Mouse (Mus musculus): ENCODE measurements around the gene Grin2c. TPM values are rescaled to one million over a fixed set of nuclear protein-coding genes. Genes with fewer than 3 reads are reported as not detected.

Gene Grin2c
- polyA plus RNA-seq, 1 experiment = 0.04 TPM

DNA sequence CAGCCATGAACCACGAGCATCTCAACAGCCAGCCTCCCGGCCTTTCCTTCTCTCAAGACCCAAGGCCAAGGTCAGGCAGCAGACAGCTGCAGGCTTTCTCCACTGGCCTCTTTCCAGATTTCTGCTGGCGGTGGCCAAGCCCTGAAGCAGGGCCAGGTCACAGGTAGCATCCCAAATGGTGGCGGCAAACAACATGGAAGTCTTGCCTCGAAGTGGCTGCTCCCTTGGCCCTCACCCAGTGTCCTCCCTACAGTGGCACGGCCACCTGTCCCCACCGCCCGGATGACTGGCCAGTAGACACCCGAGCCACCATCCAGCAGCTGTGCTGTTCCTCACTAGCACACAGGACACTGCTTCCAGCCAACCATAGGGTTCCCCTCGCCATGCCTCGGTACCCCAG, 25.6 kb downstream of the Grin2c start:
- DNase-seq (ENCODE audit: low read depth, low spot score) = no peak
- WGBS = 70% methylated on average over 11 of the region's 11 CpGs

- DNase-seq (ENCODE audit: low read depth, low spot score) = no peak
- 67% methylated on average over 5 of the region's 5 CpGs for WGBS
Measured at GRCm38 (mm10) chr11:115236570-115236969, 30.5 kb downstream of the Grin2c start.

DNA sequence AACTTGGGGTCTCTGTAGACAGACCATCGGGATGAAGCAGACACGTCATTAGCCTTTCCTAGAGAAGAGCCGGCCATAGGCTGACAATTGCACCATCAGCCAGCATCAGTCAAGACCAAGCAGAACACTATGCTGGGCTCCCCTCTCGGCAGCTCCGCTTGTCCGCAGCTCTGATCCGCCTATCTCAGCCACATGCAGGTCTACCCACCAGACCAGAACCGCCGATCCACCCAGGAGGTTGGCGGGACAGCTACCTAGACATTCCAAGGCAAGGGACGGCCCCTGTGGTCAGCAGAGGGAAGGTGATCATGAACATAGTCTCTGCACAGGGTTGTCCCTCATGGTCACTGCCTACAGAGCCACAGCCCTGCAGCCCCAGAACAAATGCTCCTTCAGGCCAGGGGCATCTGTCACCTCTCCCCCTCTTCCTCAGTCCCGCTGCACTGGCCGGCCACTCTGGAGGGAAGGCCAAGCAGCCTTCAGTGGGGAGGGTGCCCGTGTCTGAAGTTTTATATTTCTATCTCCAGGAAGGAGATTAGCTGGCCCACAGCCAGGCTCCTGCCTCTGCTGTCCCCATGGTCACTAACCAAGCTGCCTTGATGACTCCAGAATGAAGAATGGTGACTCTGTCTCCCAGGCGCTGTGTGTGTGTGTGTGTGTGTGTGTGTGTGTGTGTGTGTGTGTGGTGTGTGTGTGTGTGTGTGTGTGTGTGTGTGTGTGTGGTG, 32.6 kb downstream of the Grin2c start:
- 79% methylated on average over 15 of the region's 15 CpGs for WGBS
- no peak for DNase-seq (ENCODE audit: low read depth, low spot score)

GRCm38 (mm10) chr11:115233526-115234290, 33.3 kb downstream of the Grin2c start:
- no peak for DNase-seq (ENCODE audit: low read depth, low spot score)
- 93% methylated on average over 20 of the region's 20 CpGs for WGBS

GRCm38 (mm10) chr11:115232889-115233288, 34.2 kb downstream of the Grin2c start:
- 95% methylated on average over 5 of the region's 5 CpGs for WGBS
- DNase-seq (ENCODE audit: low read depth, low spot score) = no peak

DNA sequence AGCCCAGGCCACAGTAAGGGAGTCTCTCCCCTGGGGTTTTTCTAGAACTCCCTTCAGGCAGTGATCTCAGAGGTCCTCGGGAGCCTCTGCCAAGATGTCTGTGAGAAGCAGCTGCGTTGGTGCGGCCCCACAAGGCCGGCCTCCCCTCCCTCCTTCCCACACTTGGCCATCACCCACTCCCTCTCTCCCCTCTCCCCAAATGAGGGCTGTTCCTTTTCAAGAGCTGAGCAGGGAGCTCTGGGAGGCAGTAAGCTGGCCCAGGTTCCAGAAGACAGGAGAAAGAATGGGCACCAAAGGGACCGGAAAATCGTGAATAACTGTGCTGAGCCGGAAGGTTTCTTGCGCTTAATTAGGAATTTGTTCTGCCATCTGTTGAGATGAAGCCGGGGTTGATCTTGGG, 35.1 kb downstream of the Grin2c start:
- no peak for DNase-seq (ENCODE audit: low read depth, low spot score)
- WGBS = 49% methylated on average over 9 of the region's 9 CpGs

DNA sequence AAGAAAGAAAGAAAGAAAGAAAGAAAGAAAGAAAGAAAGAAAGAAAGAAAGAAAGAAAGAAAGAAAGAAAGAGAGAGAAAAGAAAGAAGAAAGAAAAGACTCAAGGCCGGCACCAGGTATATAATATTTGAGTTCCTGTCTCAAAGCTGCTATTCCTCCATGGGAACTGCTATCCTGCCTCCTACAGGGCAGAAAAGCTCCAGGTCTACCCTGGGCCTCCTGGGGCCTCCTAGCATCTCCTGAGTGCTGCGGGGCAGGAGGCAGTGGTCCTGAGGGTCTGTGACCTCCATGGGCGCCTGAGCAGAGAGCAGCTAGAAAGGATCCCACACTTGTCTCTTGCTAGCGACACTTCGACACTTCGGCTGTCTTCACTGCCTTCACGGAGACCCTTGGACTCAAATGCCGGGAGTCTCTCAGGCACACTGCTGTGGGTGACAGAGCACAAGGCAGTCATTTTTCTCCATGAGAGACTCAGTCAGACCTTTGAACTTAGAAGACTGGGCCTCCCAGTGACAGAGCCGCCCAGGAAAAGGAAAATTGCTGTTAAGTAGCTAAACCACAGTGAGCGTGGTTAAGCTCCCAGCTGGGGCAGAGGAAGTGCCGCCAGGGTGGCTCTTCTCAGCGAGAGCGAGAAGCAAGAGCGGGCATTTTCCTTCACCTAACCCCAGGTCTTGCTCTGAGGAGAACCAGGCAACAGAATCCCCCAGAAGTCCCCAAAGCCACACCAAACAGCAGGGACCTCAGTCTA, 35.7 kb downstream of the Grin2c start:
- 34% methylated on average over 14 of the region's 14 CpGs for WGBS
- no peak for DNase-seq (ENCODE audit: low read depth, low spot score)

GRCm38 (mm10) chr11:115229021-115229930, 37.8 kb downstream of the Grin2c start:
- 60% methylated on average over 15 of the region's 15 CpGs for WGBS
- DNase-seq (ENCODE audit: low read depth, low spot score) = no peak

DNA sequence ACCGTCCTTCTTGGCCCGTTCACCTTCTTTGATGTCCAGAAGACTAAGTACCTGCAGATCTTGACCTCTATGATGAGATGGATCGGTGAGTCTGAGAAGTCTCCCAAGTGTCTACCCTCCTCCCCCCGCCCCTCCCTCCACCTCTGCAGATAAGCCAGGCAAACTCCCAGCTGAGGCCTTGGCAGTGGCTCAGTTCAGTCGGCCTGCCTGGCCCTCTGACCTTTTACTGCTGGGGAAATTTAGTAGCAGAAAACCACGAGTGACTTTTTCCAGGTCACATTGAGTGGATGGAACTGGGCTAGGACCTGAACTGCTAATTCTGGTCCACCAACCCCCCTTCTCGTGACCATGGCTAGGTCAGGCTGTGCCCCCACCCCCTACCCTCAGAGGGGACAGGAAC, 38.6 kb downstream of the Grin2c start:
- no peak for DNase-seq (ENCODE audit: low read depth, low spot score)
- WGBS = 68% methylated on average over 7 of the region's 7 CpGs

DNA sequence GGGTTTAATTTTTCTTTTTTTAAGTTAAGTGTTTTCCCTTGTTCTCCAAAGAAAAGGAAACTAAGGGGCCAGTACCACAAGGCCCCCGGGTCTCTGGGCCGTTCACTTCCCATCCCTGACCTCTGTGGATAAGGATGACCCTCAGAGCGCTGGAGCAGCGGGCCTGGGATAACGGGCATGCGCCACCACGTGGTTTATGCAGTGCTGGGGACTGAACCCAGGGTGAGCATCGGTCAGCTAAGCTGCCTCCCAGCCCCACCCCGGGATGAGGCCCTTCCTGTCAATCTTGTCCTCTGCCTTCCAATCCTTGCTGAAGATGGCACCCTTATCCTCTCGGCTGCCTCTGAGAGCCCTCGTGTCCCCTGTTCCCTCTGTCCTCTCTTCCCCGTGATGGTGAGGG, 39.4 kb downstream of the Grin2c start:
- 81% methylated on average over 12 of the region's 12 CpGs for WGBS
- no peak for DNase-seq (ENCODE audit: low read depth, low spot score)

DNA sequence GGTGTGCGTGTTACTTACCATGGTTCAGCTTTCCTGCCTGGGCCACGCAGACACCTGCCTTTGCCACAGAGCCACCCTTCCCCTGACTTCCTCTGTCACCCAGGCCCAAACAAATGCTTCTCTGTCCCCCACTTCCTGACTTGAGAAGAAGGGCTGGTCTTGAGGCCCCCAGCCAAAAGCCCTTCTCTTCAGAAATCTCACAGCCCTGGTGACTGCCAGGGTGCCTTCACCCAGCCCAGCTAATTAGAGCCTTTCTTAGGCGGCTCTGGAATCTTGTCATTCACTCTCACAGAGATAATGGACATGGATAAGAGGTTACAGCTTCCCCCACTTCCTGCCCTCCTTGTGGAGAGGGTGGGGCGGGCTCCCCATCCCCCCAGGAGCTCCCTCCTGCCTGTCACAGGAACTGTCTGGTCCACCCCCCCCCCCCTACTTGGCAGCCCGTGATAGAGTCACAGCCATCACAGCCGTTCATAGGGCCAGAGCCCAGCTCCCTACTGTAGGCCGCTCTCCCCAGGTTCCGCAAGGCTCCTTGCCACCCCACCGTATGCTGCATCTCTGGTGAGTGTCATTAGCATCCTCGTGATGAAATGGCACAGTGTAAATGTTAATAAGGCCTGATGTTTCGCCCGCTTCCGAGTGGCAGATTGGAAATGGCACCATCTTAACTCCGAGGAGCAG, 40.1 kb downstream of the Grin2c start:
- 78% methylated on average over 14 of the region's 14 CpGs for WGBS
- DNase-seq (ENCODE audit: low read depth, low spot score) = no peak

- WGBS = 92% methylated on average over 6 of the region's 6 CpGs
- DNase-seq (ENCODE audit: low read depth, low spot score) = no peak
Measured at GRCm38 (mm10) chr11:115225301-115225700, 41.7 kb downstream of the Grin2c start.

- no peak for DNase-seq (ENCODE audit: low read depth, low spot score)
- 57% methylated on average over 8 of the region's 8 CpGs for WGBS
Measured at GRCm38 (mm10) chr11:115224889-115225288, 42.2 kb downstream of the Grin2c start.

GRCm38 (mm10) chr11:115223877-115224276, 43.2 kb downstream of the Grin2c start:
- WGBS = 83% methylated on average over 6 of the region's 6 CpGs
- DNase-seq (ENCODE audit: low read depth, low spot score) = no peak

DNA sequence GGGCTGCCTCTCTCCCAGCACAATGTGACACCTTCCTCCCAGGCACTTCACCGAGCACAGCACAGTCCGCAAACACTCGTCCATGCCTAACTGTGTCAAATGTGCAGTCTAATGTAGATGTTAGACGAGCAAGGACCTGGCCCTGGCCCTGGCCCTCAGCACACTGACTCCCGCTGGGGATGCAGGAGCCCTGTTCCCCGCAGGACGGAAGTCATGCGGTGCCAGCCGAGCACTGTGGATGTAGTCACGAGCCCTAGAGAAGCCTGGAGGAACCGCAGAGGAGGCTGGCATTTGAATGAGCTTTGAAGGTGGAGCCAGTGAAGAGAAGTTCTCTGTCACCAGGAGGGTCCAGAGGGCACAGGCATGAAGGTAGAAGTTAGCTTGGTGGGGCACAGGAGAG, 43.6 kb downstream of the Grin2c start:
- 89% methylated on average over 11 of the region's 11 CpGs for WGBS
- no peak for DNase-seq (ENCODE audit: low read depth, low spot score)

DNA sequence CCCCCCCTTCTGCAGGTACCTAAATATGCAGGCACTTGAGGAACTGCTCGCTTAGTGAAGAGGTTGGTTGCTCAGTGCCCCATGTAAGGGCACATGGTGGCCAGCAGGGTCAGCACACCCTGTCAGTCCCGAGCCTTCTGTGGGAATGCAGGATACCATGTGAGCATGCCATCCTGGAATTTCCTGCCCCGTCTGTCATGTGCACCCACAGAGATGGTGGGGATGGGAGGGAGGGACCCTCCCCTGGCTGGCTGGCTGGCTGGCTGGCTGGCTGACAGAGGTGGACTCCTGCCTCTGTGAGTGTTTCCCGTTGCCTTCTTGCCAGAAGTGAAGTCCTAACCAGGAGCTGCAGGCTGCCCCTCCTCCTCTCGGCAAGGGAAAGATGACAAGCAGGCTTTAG, 44.5 kb downstream of the Grin2c start:
- whole genome bisulfite sequencing = 62% methylated on average over 5 of the region's 5 CpGs
- DNase-seq (ENCODE audit: low read depth, low spot score) = no peak

GRCm38 (mm10) chr11:115222077-115222476, 45.0 kb downstream of the Grin2c start:
- DNase-seq (ENCODE audit: low read depth, low spot score) = no peak
- WGBS = 66% methylated on average over 12 of the region's 12 CpGs

DNA sequence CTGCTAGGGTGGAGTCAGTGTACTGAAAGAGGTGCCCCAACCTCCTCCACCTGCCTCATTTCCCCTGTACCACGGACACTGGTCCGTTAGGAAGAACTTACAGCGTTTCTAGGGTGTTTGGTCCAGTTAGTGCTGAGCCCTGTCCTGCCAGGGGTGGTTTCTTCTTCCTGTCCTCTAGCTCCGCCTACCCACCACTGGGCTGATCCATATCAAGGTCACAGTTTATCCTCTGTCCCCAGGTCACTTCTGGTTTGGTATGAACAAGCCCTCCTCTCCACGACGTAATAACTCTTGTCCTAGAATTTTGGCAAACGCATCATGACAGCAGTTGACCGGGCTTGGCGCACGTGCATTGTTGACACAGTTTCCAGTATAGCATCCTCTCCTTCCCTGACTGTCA, 47.4 kb downstream of the Grin2c start:
- DNase-seq (ENCODE audit: low read depth, low spot score) = no peak

DNA sequence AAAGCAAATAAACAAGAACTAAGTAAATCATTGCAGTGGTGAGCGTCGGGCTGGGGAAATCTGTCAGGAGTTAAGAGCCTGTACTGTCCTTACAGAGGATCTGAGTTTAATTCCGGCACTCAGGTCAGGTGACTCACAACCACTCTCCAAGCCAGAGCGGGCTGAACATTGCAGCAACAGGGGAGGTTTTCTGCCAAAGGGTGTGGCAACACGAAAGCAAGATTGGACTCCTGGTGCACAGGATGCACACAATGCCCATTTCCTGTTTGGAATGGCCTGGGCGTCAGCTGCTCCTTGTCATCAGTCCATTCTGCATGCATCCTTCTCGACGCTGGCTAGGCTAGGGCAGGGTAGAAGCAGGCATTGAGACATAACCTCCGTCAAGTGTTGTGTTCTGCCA, 47.8 kb downstream of the Grin2c start:
- 21% methylated on average over 9 of the region's 9 CpGs for WGBS
- DNase-seq (ENCODE audit: low read depth, low spot score) = peak; percentile 58

More for the DNA sequence above, 47.4 kb downstream of the Grin2c start:
- WGBS = 62% methylated on average over 10 of the region's 10 CpGs
